Comparison of ENCODE assay signal across 26 mouse cellular contexts in the genomic region with DNA sequence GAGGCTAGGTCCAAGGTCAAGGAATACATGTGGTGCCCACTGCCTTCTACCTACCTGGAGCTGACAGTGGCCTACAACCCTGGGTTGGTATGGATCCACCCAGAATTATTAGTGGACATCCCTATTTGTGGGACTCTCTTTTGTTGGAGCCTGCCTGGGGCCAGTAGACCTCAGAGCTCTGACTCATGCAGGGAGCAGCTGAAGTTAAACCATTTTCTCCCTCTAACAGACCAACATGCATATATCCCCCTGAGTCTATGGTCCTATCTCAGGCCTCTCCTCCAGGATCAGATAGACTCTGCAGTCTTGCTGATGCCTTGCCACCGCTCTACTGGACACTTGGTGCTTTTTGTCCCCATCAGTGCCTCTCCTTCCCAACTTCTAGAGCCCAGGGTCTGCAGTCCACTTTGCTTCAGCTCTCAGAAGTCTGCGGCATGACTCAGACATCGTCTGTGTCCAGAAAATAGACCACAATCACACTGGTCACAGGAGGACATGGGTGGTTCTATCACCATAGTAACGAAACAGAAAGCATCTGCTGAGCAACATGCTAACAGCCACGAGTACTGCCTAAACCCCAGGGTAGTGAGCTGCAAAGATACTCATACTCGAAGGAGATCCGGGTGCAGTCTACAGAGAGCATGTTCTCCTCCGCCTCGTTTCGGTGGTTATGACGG. TPM values are rescaled to one million over a fixed set of nuclear protein-coding genes. Genes with fewer than 3 reads are reported as not detected.
DNase-seq lines count a peak whose midpoint lies in the region; ATAC-seq lines count a peak whose summit lies in the region.
"Had no signal": no experiment of that assay in that cellular context is flagged by ENCODE, and none has a peak within 500 bp of the region (broad histone marks: within the 10 kb centered on the region; RNA-seq: fewer than 3 reads in every experiment).

No protein-coding gene starts in this region.

- no peak overlapping the region for H3K9ac ChIP-seq in midbrain, embryonic 15.5 days
- H3K9ac ChIP-seq: hindbrain, embryonic 12.5 days had no signal

- DNase-seq in right cerebral cortex, adult 2 months (ENCODE audit: low spot score in 2 of 2): peak; percentile 31 to 44
- DNase-seq in right cerebral cortex, postnatal 14 days: no peak
- peak; percentile 78 for DNase-seq in Muller cell, postnatal 12 days (ENCODE audit: inconsistent ontology term)
- peak; percentile 31 for DNase-seq in telencephalon, adult 2 months (ENCODE audit: low read depth, low spot score)
- DNase-seq in urinary bladder, adult 18-20 months (ENCODE audit: low spot score in 2 of 2): no peak
- DNase-seq: adrenal gland, adult 2 months; cerebellum, adult 8-10 months; gastrocnemius, postnatal 36 days; heart, postnatal 14 days; kidney, adult 2 months; kidney, postnatal 14 days; lung, adult 18-20 months; lung, postnatal 14 days; thymus, postnatal 36 days had no signal

- H3K9me3 ChIP-seq in midbrain, embryonic 15.5 days: no peaks in the 10 kb centered on the region
- H3K9me3 ChIP-seq: embryonic facial prominence, embryonic 10.5 days; hindbrain, embryonic 12.5 days; limb, embryonic 10.5 days; megakaryocyte, embryonic 14.5 days had no signal

- no peak overlapping the region for H3K4me2 ChIP-seq in midbrain, embryonic 15.5 days
- H3K4me2 ChIP-seq: heart, embryonic 11.5 days; hindbrain, embryonic 12.5 days had no signal

- no peak overlapping the region for H3K4me3 ChIP-seq in midbrain, embryonic 15.5 days
- H3K4me3 ChIP-seq: embryonic facial prominence, embryonic 10.5 days; hindbrain, embryonic 12.5 days; limb, embryonic 10.5 days; megakaryocyte, embryonic 14.5 days had no signal

- ATAC-seq in frontal cortex, adult (ENCODE audit: low TSS enrichment): peak; percentile 80
- no peak for ATAC-seq in midbrain, embryonic 15.5 days (replicated peaks)
- ATAC-seq: forebrain, embryonic 14.5 days; inflammation-experienced regulatory T-cells, adult 6 months; midbrain, embryonic 16.5 days had no signal

- H3K36me3 ChIP-seq in midbrain, embryonic 15.5 days (replicated peaks): no peaks in the 10 kb centered on the region

- H3K27me3 ChIP-seq in midbrain, embryonic 15.5 days (replicated peaks): no peaks in the 10 kb centered on the region
- H3K27me3 ChIP-seq: CH12.LX; hindbrain, embryonic 12.5 days; megakaryocyte, embryonic 14.5 days had no signal

- H3K4me1 ChIP-seq in midbrain, embryonic 15.5 days: no peaks in the 10 kb centered on the region
- H3K4me1 ChIP-seq: embryonic facial prominence, embryonic 10.5 days; hindbrain, embryonic 12.5 days; limb, embryonic 10.5 days had no signal

- no peak overlapping the region for H3K27ac ChIP-seq in midbrain, embryonic 15.5 days
- H3K27ac ChIP-seq: embryonic facial prominence, embryonic 10.5 days; hindbrain, embryonic 12.5 days; limb, embryonic 10.5 days; stomach, postnatal 0 days had no signal

- 88% methylated on average over 11 of the region's 11 CpGs for WGBS in midbrain, embryonic 15.5 days

RNA-seq across cellular contexts. Expression of a gene that starts 16.2 kb away (rescaled TPM):
- 107 and 122 TPM in 2 replicates for polyA plus RNA-seq in midbrain, embryonic 15.5 days (2015; fragmentation: Nextera tagmentation; extraction: Ambion mirVana)

RNA-seq across cellular contexts. Expression of a gene that starts 16.4 kb away (rescaled TPM):
- 6.9 and 8.5 TPM in 2 replicates for polyA plus RNA-seq in midbrain, embryonic 15.5 days (2015; fragmentation: Nextera tagmentation; extraction: Ambion mirVana)

RNA-seq across cellular contexts. Expression of a gene that starts 18.7 kb away (rescaled TPM):
- polyA plus RNA-seq in midbrain, embryonic 15.5 days (2015; fragmentation: Nextera tagmentation; extraction: Ambion mirVana): 107 and 132 TPM in 2 replicates
- polyA plus RNA-seq: inflammation-experienced regulatory T-cells, adult 6 months had no signal

RNA-seq across cellular contexts. Expression of a gene that starts 41.0 kb away (rescaled TPM):
- polyA plus RNA-seq in midbrain, embryonic 15.5 days (2015; fragmentation: Nextera tagmentation; extraction: Ambion mirVana): 48.2 and 50.5 TPM in 2 replicates

RNA-seq across cellular contexts. Expression of a gene that starts 41.0 kb away (rescaled TPM):
- 0.17 and 0.28 TPM in 2 replicates for polyA plus RNA-seq in midbrain, embryonic 15.5 days (2015; fragmentation: Nextera tagmentation; extraction: Ambion mirVana)
- polyA plus RNA-seq: embryonic facial prominence, embryonic 10.5 days; forebrain, embryonic 14.5 days; heart, embryonic 11.5 days; hindbrain, embryonic 12.5 days; inflammation-experienced regulatory T-cells, adult 6 months; kidney, adult 2 months; limb, embryonic 10.5 days; midbrain, embryonic 16.5 days; stomach, postnatal 0 days had no signal

Comparison
In these comparisons a context has a peak if more than half of its experiments do, and no peak if none do; other contexts are left out.
1. DNase-seq: peak in right cerebral cortex, adult 2 months (2 of 2), Muller cell, postnatal 12 days (single experiment) and telencephalon, adult 2 months (single experiment); none in right cerebral cortex, postnatal 14 days (single experiment) and urinary bladder, adult 18-20 months (0 of 2).